Mouse (Mus musculus): ENCODE results near the gene Gm13212. TPM values are rescaled to one million over a fixed set of nuclear protein-coding genes. Genes with fewer than 3 reads are reported as not detected.
"Not testable (repeated sequence)": the region's sequence is repeated elsewhere in the genome, so short reads cannot be mapped to it uniquely, and the experiment has no call there.

Gene Gm13212
- polyA plus RNA-seq, 1 experiment from 2014 or later: 1.0 TPM

GRCm38 (mm10) chr4:145674286-145674780 is 89.4 kb downstream of the Gm13212 start:
- H3K36me3 ChIP-seq (ENCODE audit: insufficient read depth, low read length); H3K4me3 ChIP-seq (ENCODE audit: low read depth, low read length); H3K9ac ChIP-seq (replicated peaks; ENCODE audit: low read depth); H3K27ac ChIP-seq (ENCODE audit: low read length); H3K9me3 ChIP-seq (ENCODE audit: low read length); H3K4me2 ChIP-seq (replicated peaks; ENCODE audit: low read depth, low read length); H3K27me3 ChIP-seq (replicated peaks; ENCODE audit: insufficient read depth, low read length); DNase-seq (ENCODE audit: low spot score); H3K4me1 ChIP-seq (ENCODE audit: insufficient read depth, low read depth, low read length); ATAC-seq: not testable (repeated sequence)
- WGBS: 59% methylated on average over 2 of the region's 2 CpGs

Other genes with a start within 250 kb of the Gm13212 start
- gene Zfp990, start 74.4 kb upstream of the Gm13212 start, polyA plus RNA-seq (2015; fragmentation: Nextera tagmentation; extraction: Ambion mirVana): not detected in 2 replicates
- gene Zfp980, start 85.5 kb downstream of the Gm13212 start, polyA plus RNA-seq (2015; fragmentation: Nextera tagmentation; extraction: Ambion mirVana): not detected in 2 replicates

Data from lung, postnatal 0 days (tissue).